Mouse (Mus musculus) heart, embryonic 16.5 days (tissue): ENCODE results near the gene Ppip5k2. TPM values are rescaled to one million over a fixed set of nuclear protein-coding genes. Genes with fewer than 3 reads are reported as not detected.

Experiments used
- ATAC-seq: fragments of 200-750 bp; cut with Nextera tagmentation; replicated peaks from 2 replicates; pipeline ENCODE4 v1.8.0; 2017; ENCODE audit warnings: moderate number of reproducible peaks; ENCODE audit not compliant: insufficient read depth, low FRiP score; ENCODE audit errors: extremely low read depth
- H3K27ac ChIP-seq: fragments of 300-500 bp; sonication (generic); 2 replicates; pipeline ENCODE4 v1.5.1; 2014; ENCODE audit warnings: mild to moderate bottlenecking, low read length, control low read depth, moderate library complexity
- H3K27me3 ChIP-seq: fragments of 300-500 bp; sonication (generic); 2 replicates; pipeline ENCODE4 v1.6.1; 2014; ENCODE audit warnings: low read length, mixed read lengths; ENCODE audit not compliant: control insufficient read depth, insufficient read depth
- H3K36me3 ChIP-seq: fragments of 300-500 bp; sonication (generic); 2 replicates; pipeline ENCODE4 v1.6.1; 2014; ENCODE audit not compliant: control insufficient read depth, insufficient read depth
- H3K4me1 ChIP-seq: fragments of 300-500 bp; sonication (generic); 2 replicates; pipeline ENCODE4 v1.6.1; 2014; ENCODE audit warnings: low read length, mixed read lengths; ENCODE audit not compliant: control insufficient read depth, insufficient read depth
- H3K4me2 ChIP-seq: fragments of 300-500 bp; sonication (generic); 2 replicates; pipeline ENCODE4 v1.6.1; 2014; ENCODE audit warnings: low read depth, mild to moderate bottlenecking, control low read depth, low read length
- H3K4me3 ChIP-seq: fragments of 300-500 bp; sonication (generic); 2 replicates; pipeline ENCODE4 v1.5.1; 2014; ENCODE audit warnings: mild to moderate bottlenecking, control low read depth, low read length
- H3K9ac ChIP-seq: fragments of 300-500 bp; sonication (generic); 2 replicates; pipeline ENCODE4 v1.6.1; 2014; ENCODE audit warnings: low read length, control low read depth
- H3K9me3 ChIP-seq: fragments of 300-500 bp; sonication (generic); replicated peaks from 2 replicates; pipeline ENCODE4 v1.6.1; 2016; ENCODE audit warnings: low read length; ENCODE audit not compliant: control insufficient read depth
- WGBS: fragments of 180-500 bp; shearing (Covaris S2); extraction: QIAGEN DNeasy Blood & Tissue Kit; methylation state at CpG from one replicate; pipeline ENCODE4 v1.1.7; 2014; 5-methylcytosine and 5-hydroxymethylcytosine counted together
- polyA plus RNA-seq: library from polyadenylated mRNA; unstranded; fragments of >200 nt; fragmentation: Nextera tagmentation; extraction: Ambion mirVana; gene quantifications from 2 replicates; pipeline ENCODE4 v1.2.1, GENCODE M21; 2015

Gene Ppip5k2
- polyA plus RNA-seq, 1 experiment from 2014 or later = 50.6 TPM

- whole genome bisulfite sequencing = 36% methylated on average over 4 of the region's 4 CpGs
- H3K27me3 ChIP-seq = no peaks in the 10 kb centered on the region
- no peak overlapping the region for H3K9ac ChIP-seq
- H3K36me3 ChIP-seq = peaks cover 42% of the 10 kb centered on the region
- ATAC-seq = no peak
- H3K4me2 ChIP-seq = no peak overlapping the region
- H3K9me3 ChIP-seq = no peaks in the 10 kb centered on the region
- peaks cover 4% of the 10 kb centered on the region for H3K4me1 ChIP-seq
- H3K27ac ChIP-seq = no peak overlapping the region
- H3K4me3 ChIP-seq = no peak overlapping the region
These were observed 24.5 kb downstream of the Ppip5k2 start for GRCm38 (mm10) chr1:97745712-97746111.

GRCm38 (mm10) chr1:97743063-97743462 is 27.1 kb downstream of the Ppip5k2 start:
- Histone ChIP-seq H3K4me1 (peaks cover 4% of the 10 kb centered on the region), H3K4me3 (no peak overlapping the region), H3K9ac (no peak overlapping the region), H3K9me3 (no peaks in the 10 kb centered on the region), H3K27me3 (no peaks in the 10 kb centered on the region), H3K36me3 (peaks cover 44% of the 10 kb centered on the region), H3K27ac (no peak overlapping the region), H3K4me2 (no peak overlapping the region)
- WGBS = 90% methylated on average over 1 of the region's 1 CpGs
- no peak for ATAC-seq

GRCm38 (mm10) chr1:97729339-97729738 is 40.9 kb downstream of the Ppip5k2 start:
- ATAC-seq = no peak
- Histone ChIP-seq H3K27ac (no peak overlapping the region), H3K27me3 (no peaks in the 10 kb centered on the region), H3K4me3 (no peak overlapping the region), H3K4me1 (no peaks in the 10 kb centered on the region), H3K9ac (no peak overlapping the region), H3K4me2 (no peak overlapping the region), H3K36me3 (peaks cover 34% of the 10 kb centered on the region), H3K9me3 (no peaks in the 10 kb centered on the region)
- WGBS = 45% methylated on average over 1 of the region's 1 CpGs

GRCm38 (mm10) chr1:97726730-97727129 is 43.5 kb downstream of the Ppip5k2 start:
- Histone ChIP-seq H3K27me3 (no peaks in the 10 kb centered on the region), H3K27ac (no peak overlapping the region), H3K9ac (no peak overlapping the region), H3K4me3 (no peak overlapping the region), H3K36me3 (peaks cover 26% of the 10 kb centered on the region), H3K4me1 (no peaks in the 10 kb centered on the region), H3K9me3 (no peaks in the 10 kb centered on the region), H3K4me2 (no peak overlapping the region)
- WGBS = 64% methylated on average over 2 of the region's 2 CpGs
- ATAC-seq = no peak; the same call in 1 of the 2 replicates

GRCm38 (mm10) chr1:97718440-97718839 is 51.8 kb downstream of the Ppip5k2 start:
- no peak overlapping the region for H3K4me3 ChIP-seq
- H3K9ac ChIP-seq = no peak overlapping the region
- H3K9me3 ChIP-seq = no peaks in the 10 kb centered on the region
- 87% methylated on average over 9 of the region's 9 CpGs for WGBS
- no peak overlapping the region for H3K4me2 ChIP-seq
- no peaks in the 10 kb centered on the region for H3K27me3 ChIP-seq
- no peaks in the 10 kb centered on the region for H3K4me1 ChIP-seq
- no peak for ATAC-seq
- H3K36me3 ChIP-seq = peaks cover 41% of the 10 kb centered on the region
- H3K27ac ChIP-seq = no peak overlapping the region

- H3K4me3 ChIP-seq = no peak overlapping the region
- no peak overlapping the region for H3K27ac ChIP-seq
- H3K27me3 ChIP-seq = no peaks in the 10 kb centered on the region
- H3K9ac ChIP-seq = no peak overlapping the region
- H3K36me3 ChIP-seq = peaks cover 46% of the 10 kb centered on the region
- no peak overlapping the region for H3K4me2 ChIP-seq
- H3K9me3 ChIP-seq = no peaks in the 10 kb centered on the region
- no peaks in the 10 kb centered on the region for H3K4me1 ChIP-seq
- WGBS = 83% methylated on average over 11 of the region's 11 CpGs
- ATAC-seq = no peak
These were observed 55.8 kb downstream of the Ppip5k2 start for GRCm38 (mm10) chr1:97714334-97714868.

GRCm38 (mm10) chr1:97710520-97710919 is 59.7 kb downstream of the Ppip5k2 start:
- Histone ChIP-seq H3K4me2 (no peak overlapping the region), H3K4me1 (no peaks in the 10 kb centered on the region), H3K27ac (no peak overlapping the region), H3K36me3 (peaks cover 41% of the 10 kb centered on the region), H3K4me3 (no peak overlapping the region), H3K9ac (no peak overlapping the region), H3K27me3 (no peaks in the 10 kb centered on the region), H3K9me3 (no peaks in the 10 kb centered on the region)
- no peak for ATAC-seq
- 94% methylated on average over 3 of the region's 3 CpGs for whole genome bisulfite sequencing

GRCm38 (mm10) chr1:97705389-97705788 is 64.8 kb downstream of the Ppip5k2 start:
- peaks cover 28% of the 10 kb centered on the region for H3K36me3 ChIP-seq
- no peak for ATAC-seq
- H3K9me3 ChIP-seq = no peaks in the 10 kb centered on the region
- H3K27me3 ChIP-seq = no peaks in the 10 kb centered on the region
- H3K4me1 ChIP-seq = no peaks in the 10 kb centered on the region
- no peak overlapping the region for H3K4me2 ChIP-seq
- no peak overlapping the region for H3K27ac ChIP-seq
- no peak overlapping the region for H3K9ac ChIP-seq
- no peak overlapping the region for H3K4me3 ChIP-seq

GRCm38 (mm10) chr1:97704646-97705045 is 65.6 kb downstream of the Ppip5k2 start:
- peaks cover 28% of the 10 kb centered on the region for H3K36me3 ChIP-seq
- no peaks in the 10 kb centered on the region for H3K27me3 ChIP-seq
- no peaks in the 10 kb centered on the region for H3K9me3 ChIP-seq
- ATAC-seq = no peak
- H3K4me3 ChIP-seq = no peak overlapping the region
- H3K9ac ChIP-seq = no peak overlapping the region
- 91% methylated on average over 1 of the region's 1 CpGs for WGBS
- no peaks in the 10 kb centered on the region for H3K4me1 ChIP-seq
- no peak overlapping the region for H3K4me2 ChIP-seq
- no peak overlapping the region for H3K27ac ChIP-seq
